Mouse (Mus musculus) CD4-positive, CD25-positive, alpha-beta regulatory T cell, adult 2 months (primary cell): ENCODE results near the gene Ccdc61.

Experiments
- DNase-seq: peaks from one replicate; pipeline ENCODE4 v3.0.0-alpha.2; 2012; ENCODE audit warnings: low read depth, low spot score

The Ccdc61 gene

DNA sequence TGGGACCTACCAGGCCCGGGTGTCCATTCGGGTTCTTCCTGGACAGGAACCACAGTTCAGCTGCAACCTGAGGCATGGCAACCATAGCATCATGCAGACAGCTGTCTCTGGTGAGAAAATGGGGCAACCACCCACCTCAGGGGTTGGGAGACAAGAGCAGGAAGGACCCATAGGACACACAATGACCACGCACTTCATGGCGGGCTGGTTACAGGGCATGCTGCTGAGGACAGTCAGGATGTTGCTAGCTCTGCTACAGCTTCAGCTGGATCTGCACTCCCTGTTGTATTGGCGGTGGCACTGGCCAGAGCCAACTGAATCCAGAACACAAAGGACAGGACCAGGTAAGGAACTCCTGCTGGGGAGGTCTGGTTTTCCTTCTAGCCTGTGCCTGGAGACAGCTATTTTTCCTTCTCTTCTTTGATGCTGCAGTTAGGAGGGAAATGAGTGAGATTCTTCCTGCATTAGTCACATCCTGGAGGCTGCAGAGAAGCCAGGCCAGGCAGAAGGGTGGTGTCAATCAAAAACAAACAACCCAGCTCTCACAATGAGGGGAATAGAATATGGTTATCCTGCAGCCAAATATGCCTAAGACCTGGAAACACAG lies 51.8 kb downstream of the Ccdc61 start:
- DNase-seq, result no peak

DNA sequence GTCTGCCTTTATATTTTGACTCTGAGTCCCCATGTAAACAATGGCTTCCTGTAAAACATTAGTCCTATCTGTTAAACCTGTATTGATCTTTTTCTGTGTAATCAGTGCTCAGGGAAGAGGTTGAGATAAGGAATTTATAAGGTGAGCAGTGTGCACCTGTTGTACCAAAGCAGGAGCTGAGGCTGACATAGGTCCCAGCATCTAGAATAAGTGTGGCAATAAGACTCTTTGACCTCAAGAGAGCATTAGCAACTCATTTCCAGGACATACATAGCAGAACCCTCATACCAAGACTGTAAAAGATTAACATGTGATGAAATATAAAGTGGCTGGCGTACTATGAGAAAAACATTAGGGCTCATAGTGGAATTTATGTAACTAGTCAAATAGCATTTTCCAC lies 61.8 kb downstream of the Ccdc61 start:
- DNase-seq, result no peak

DNA sequence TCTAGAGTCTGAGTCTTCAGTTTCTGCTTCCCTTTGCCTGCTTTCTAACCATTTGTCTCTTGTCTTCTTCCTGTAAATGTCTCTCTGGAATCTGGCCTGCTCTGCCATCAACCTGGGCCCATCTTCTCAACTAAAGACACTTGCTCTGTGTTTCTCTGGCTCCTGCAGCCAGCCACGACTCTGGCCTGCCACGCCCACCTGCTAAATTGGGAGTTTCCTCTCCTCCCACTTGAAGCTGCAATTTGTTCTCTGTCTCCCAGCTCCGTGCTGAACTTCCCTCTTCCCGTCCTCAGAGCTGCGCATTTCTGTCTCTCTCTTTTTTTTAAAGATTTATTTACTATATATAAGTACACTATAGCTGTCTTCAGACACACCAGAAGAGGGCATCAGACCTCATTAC lies 65.4 kb downstream of the Ccdc61 start:
- no peak for DNase-seq

DNA sequence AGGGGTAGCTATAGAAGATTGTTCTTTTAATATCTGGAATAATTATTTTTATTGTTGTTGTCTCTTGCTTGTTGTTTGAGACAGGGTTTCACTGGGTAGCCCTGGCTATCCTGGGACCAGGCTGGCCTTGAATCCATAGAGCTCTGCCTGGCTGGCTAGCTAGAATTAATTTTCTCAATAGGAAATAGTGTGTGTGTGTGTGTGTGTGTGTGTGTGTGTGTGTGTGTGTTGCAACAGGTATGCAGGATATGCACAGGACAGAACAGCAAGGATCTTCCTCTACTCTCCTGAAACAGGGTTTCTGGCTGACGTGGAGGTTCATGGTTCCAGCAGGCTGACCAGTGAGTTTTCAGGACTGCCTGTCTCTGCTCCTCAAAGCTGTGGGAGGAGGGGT lies 69.0 kb downstream of the Ccdc61 start:
- no peak for DNase-seq
